8 mouse cellular contexts compared by ENCODE assay signal in genomic region chr7:126693256-126693655, GRCm38 (mm10). TPM values are rescaled to one million over a fixed set of nuclear protein-coding genes. Genes with fewer than 3 reads are reported as not detected.
A peak's percentile ranks its signal among the peaks of the same experiment; 100 is the strongest.
DNase-seq lines count a peak whose midpoint lies in the region; ATAC-seq lines count a peak whose summit lies in the region.

No protein-coding gene starts in this region.

- peaks cover 42% of the 10 kb centered on the region for H3K36me3 ChIP-seq in midbrain, embryonic 14.5 days (ENCODE audit: control insufficient read depth, insufficient read depth, low read length)

- H3K4me3 ChIP-seq in midbrain, embryonic 14.5 days (replicated peaks; ENCODE audit: low read depth, low read length) = no peak overlapping the region

- no peaks in the 10 kb centered on the region for H3K27me3 ChIP-seq in midbrain, embryonic 14.5 days (ENCODE audit: control insufficient read depth, insufficient read depth, low read length)

- no peak overlapping the region for H3K27ac ChIP-seq in midbrain, embryonic 14.5 days (replicated peaks; ENCODE audit: low read depth, low read length)

- no peaks in the 10 kb centered on the region for H3K9me3 ChIP-seq in midbrain, embryonic 14.5 days (ENCODE audit: control insufficient read depth, low read length)

- H3K9ac ChIP-seq in midbrain, embryonic 14.5 days (replicated peaks; ENCODE audit: low read length) = no peak overlapping the region

- 0 out of 2 replicates have a peak overlapping the region, but pooled peaks have one; percentile 89 for H3K4me2 ChIP-seq in midbrain, embryonic 14.5 days (ENCODE audit: low read length)

- peak; percentile 93 for DNase-seq in CD4-positive, CD25-positive, alpha-beta regulatory T cell, adult 2 months (ENCODE audit: low read depth, low spot score)
- peak; percentile 67 for DNase-seq in adrenal gland, adult 8-10 months
- DNase-seq in embryo, embryonic 9.5 days (ENCODE audit: extremely low spot score) = peak; percentile 67
- peak; percentile 85 to 92 for DNase-seq in heart, postnatal 14 days
- peak; percentile 74 to 86 for DNase-seq in left cerebral cortex, postnatal 10 days (ENCODE audit: extremely low spot score in 1 of 2, low spot score in 2 of 2)
- DNase-seq in midbrain, embryonic 14.5 days = peak; percentile 88
- peak; percentile 71 for DNase-seq in spleen, adult 12 weeks (ENCODE audit: low spot score)

- intact Hi-C loops in heart, postnatal 14 days (cut with DNase I) = loop anchor here (1.0 kb wide), 1 partner anchor 49 kb away; no protein-coding TSS in a partner anchor
- intact Hi-C loops in left cerebral cortex, postnatal 10 days (cut with DNase I) = loop anchor here (5.0 kb wide), 1 partner anchor 111 kb away; the partner anchor contains the start of gene Apobr

- ATAC-seq in CD4-positive, CD25-positive, alpha-beta regulatory T cell, adult 4 months = no peak
- no peak for ATAC-seq in midbrain, embryonic 14.5 days (ENCODE audit: low FRiP score, low TSS enrichment)

- 38% methylated on average over 3 of the region's 3 CpGs for WGBS in midbrain, embryonic 14.5 days

- peaks cover 18% of the 10 kb centered on the region for H3K4me1 ChIP-seq in midbrain, embryonic 14.5 days (ENCODE audit: control insufficient read depth, insufficient read depth, low read length)

RNA-seq across cellular contexts. Expression of gene Bola2, which starts 1.9 kb away (rescaled TPM):
- polyA plus RNA-seq in CD4-positive, CD25-positive, alpha-beta regulatory T cell, adult 4 months (2017; shearing (Covaris generic)) = 100 to 1,000 TPM in 1 of 2 experiments, 10 to 100 TPM in 1; 82.6 to 175 TPM
- total RNA-seq in adrenal gland, adult 8-10 months (2022) = 100 to 1,000 TPM in 1 of 4 experiments, 10 to 100 TPM in 3; 78.0 to 116 (median 95.6) TPM
- 10 to 100 TPM; 49.2 to 51.2 TPM for total RNA-seq in heart, postnatal 14 days (2021)
- 100 to 1,000 TPM; 118 to 124 TPM for total RNA-seq in left cerebral cortex, postnatal 10 days (2021)
- polyA plus RNA-seq in midbrain, embryonic 14.5 days (2014; fragmentation: Nextera tagmentation; extraction: Ambion mirVana) = 128 and 164 TPM in 2 replicates

RNA-seq across cellular contexts. Expression of gene Slx1b, which starts 2.3 kb away (rescaled TPM):
- polyA plus RNA-seq in CD4-positive, CD25-positive, alpha-beta regulatory T cell, adult 4 months (2017; shearing (Covaris generic)) = 10 to 100 TPM; 10.6 to 21.4 TPM
- total RNA-seq in adrenal gland, adult 8-10 months (2022) = 10 to 100 TPM; 14.7 to 21.1 (median 18.2) TPM
- 1 to 10 TPM; 5.7 to 7.7 TPM for total RNA-seq in heart, postnatal 14 days (2021)
- 10 to 100 TPM; 21.6 to 22.5 TPM for total RNA-seq in left cerebral cortex, postnatal 10 days (2021)
- polyA plus RNA-seq in midbrain, embryonic 14.5 days (2014; fragmentation: Nextera tagmentation; extraction: Ambion mirVana) = 10.6 and 13.7 TPM in 2 replicates

RNA-seq across cellular contexts. Expression of gene Coro1a, which starts 14.3 kb away (rescaled TPM):
- 1,000 to 10,000 TPM; 2,251 to 2,782 TPM for polyA plus RNA-seq in CD4-positive, CD25-positive, alpha-beta regulatory T cell, adult 4 months (2017; shearing (Covaris generic))
- 10 to 100 TPM; 21.0 to 28.2 (median 25.0) TPM for total RNA-seq in adrenal gland, adult 8-10 months (2022)
- total RNA-seq in heart, postnatal 14 days (2021) = 10 to 100 TPM in 1 of 2 experiments, 1 to 10 TPM in 1; 8.8 to 28.1 TPM
- 100 to 1,000 TPM; 178 to 199 TPM for total RNA-seq in left cerebral cortex, postnatal 10 days (2021)
- polyA plus RNA-seq in midbrain, embryonic 14.5 days (2014; fragmentation: Nextera tagmentation; extraction: Ambion mirVana) = 95.0 and 115 TPM in 2 replicates

RNA-seq across cellular contexts. Expression of gene Sult1a1, which starts 17.0 kb away (rescaled TPM):
- 1 to 10 TPM in 1 of 2 experiments, under 1 TPM in 1; 0.82 to 1.3 TPM for polyA plus RNA-seq in CD4-positive, CD25-positive, alpha-beta regulatory T cell, adult 4 months (2017; shearing (Covaris generic))
- 10 to 100 TPM; 33.4 to 42.0 (median 40.2) TPM for total RNA-seq in adrenal gland, adult 8-10 months (2022)
- total RNA-seq in heart, postnatal 14 days (2021) = 10 to 100 TPM; 38.6 to 43.2 TPM
- total RNA-seq in left cerebral cortex, postnatal 10 days (2021) = 1 to 10 TPM; 2.7 to 8.2 TPM
- 0.38 and 2.6 TPM in 2 replicates for polyA plus RNA-seq in midbrain, embryonic 14.5 days (2014; fragmentation: Nextera tagmentation; extraction: Ambion mirVana)

RNA-seq across cellular contexts. Expression of gene Sgf29, which starts 44.1 kb away (rescaled TPM):
- polyA plus RNA-seq in CD4-positive, CD25-positive, alpha-beta regulatory T cell, adult 4 months (2017; shearing (Covaris generic)) = 100 to 1,000 TPM in 1 of 2 experiments, 10 to 100 TPM in 1; 93.1 to 113 TPM
- total RNA-seq in adrenal gland, adult 8-10 months (2022) = 10 to 100 TPM; 30.5 to 44.4 (median 38.2) TPM
- 10 to 100 TPM; 24.6 to 28.6 TPM for total RNA-seq in heart, postnatal 14 days (2021)
- 10 to 100 TPM; 32.8 to 42.3 TPM for total RNA-seq in left cerebral cortex, postnatal 10 days (2021)
- polyA plus RNA-seq in midbrain, embryonic 14.5 days (2014; fragmentation: Nextera tagmentation; extraction: Ambion mirVana) = 64.6 and 71.3 TPM in 2 replicates

Comparison
In these comparisons a context has a peak if more than half of its experiments do, and no peak if none do; other contexts are left out.
1. RNA of gene Coro1a, which starts 14.3 kb away (total RNA-seq): 178 to 199 TPM in left cerebral cortex, postnatal 10 days; 8.8 to 28.1 TPM in heart, postnatal 14 days and 21.0 to 28.2 TPM in adrenal gland, adult 8-10 months; every median in the first group is over 4 times any median in the second.
2. Peak in every context shown above with its lines, with median percentiles within 50 percentile points of each other: DNase-seq.